Mouse (Mus musculus) forebrain, embryonic 14.5 days (tissue): ENCODE measurements around the gene Dpep1. TPM values are rescaled to one million over a fixed set of nuclear protein-coding genes. Genes with fewer than 3 reads are reported as not detected.

Experiments
- ATAC-seq: fragments of 200-750 bp; cut with Nextera tagmentation; 2 replicates; pipeline ENCODE4 v1.8.0; 2017; ENCODE audit warnings: mild to moderate bottlenecking, moderate library complexity
- DNase-seq: peaks from one replicate; pipeline ENCODE4 v3.0.0-alpha.2; 2015; ENCODE audit warnings: low spot score
- H3K27ac ChIP-seq: fragments of 300-500 bp; sonication (generic); 2 replicates; pipeline ENCODE4 v1.5.1; 2014; ENCODE audit warnings: low read depth, mild to moderate bottlenecking, control low read depth, low read length, moderate library complexity
- H3K27me3 ChIP-seq: fragments of 300-500 bp; sonication (generic); replicated peaks from 2 replicates; pipeline ENCODE4 v1.6.1; 2014; ENCODE audit warnings: low read length, control low read depth, mixed read lengths; ENCODE audit not compliant: control insufficient read depth, insufficient read depth
- H3K36me3 ChIP-seq: fragments of 300-500 bp; sonication (generic); 2 replicates; pipeline ENCODE4 v1.6.1; 2014; ENCODE audit warnings: low read length, control low read depth; ENCODE audit not compliant: control insufficient read depth, insufficient read depth
- H3K4me1 ChIP-seq: fragments of 300-500 bp; sonication (generic); 2 replicates; pipeline ENCODE4 v1.6.1; 2014; ENCODE audit warnings: antibody characterized with exemption, low read length, control low read depth; ENCODE audit not compliant: control insufficient read depth, insufficient read depth
- H3K4me2 ChIP-seq: fragments of 300-500 bp; sonication (generic); 2 replicates; pipeline ENCODE4 v1.6.1; 2014; ENCODE audit warnings: mild to moderate bottlenecking, control low read depth, low read length
- H3K4me3 ChIP-seq: fragments of 300-500 bp; sonication (generic); 2 replicates; pipeline ENCODE4 v1.5.1; 2014; ENCODE audit warnings: low read depth, low read length, control low read depth
- H3K9ac ChIP-seq: fragments of 300-500 bp; sonication (generic); 2 replicates; pipeline ENCODE4 v1.6.1; 2014; ENCODE audit warnings: mild to moderate bottlenecking, low read length, control low read depth, moderate library complexity
- H3K9me3 ChIP-seq: fragments of 300-500 bp; sonication (generic); replicated peaks from 2 replicates; pipeline ENCODE4 v1.6.1; 2016; ENCODE audit warnings: low read length, control low read depth, mixed read lengths; ENCODE audit not compliant: control insufficient read depth
- WGBS: fragments of 180-500 bp; shearing (Covaris S2); extraction: QIAGEN DNeasy Blood & Tissue Kit; methylation state at CpG from one replicate; pipeline ENCODE4 v1.1.7; 2014; 5-methylcytosine and 5-hydroxymethylcytosine counted together
- polyA plus RNA-seq: library from polyadenylated mRNA; unstranded; fragments of >200 nt; fragmentation: Nextera tagmentation; extraction: Ambion mirVana; gene quantifications from 2 replicates; pipeline ENCODE4 v1.2.1, GENCODE M21; 2014

Gene Dpep1
- polyA plus RNA-seq, 1 experiment from 2014 or later = not detected

DNA sequence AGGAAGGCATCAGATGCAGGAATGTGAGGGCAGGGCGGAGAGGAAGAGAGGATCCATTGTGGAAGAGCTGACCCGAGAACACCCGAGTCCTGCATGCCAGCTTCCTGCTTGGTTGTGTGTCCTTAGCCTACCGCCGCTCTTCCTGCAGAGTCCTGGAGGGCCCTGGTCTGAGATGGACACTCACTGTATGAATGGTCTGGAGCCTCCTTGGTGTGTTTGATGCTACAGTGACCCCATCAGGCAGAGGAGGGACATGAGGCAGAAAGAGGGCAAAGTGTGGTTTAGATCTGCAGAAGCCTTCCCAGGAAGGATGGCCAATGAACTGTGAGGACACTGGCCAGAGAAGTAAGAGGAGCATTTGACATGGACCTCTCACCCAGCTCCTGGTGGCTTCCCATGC, 30.9 kb upstream of the Dpep1 start:
- Histone ChIP-seq H3K4me2 (no peak overlapping the region), H3K27ac (no peak overlapping the region), H3K9me3 (no peaks in the 10 kb centered on the region), H3K4me3 (no peak overlapping the region), H3K27me3 (no peaks in the 10 kb centered on the region), H3K9ac (no peak overlapping the region), H3K4me1 (no peaks in the 10 kb centered on the region), H3K36me3 (no peaks in the 10 kb centered on the region)
- ATAC-seq (no peak), DNase-seq (no peak)
- 87% methylated on average over 5 of the region's 5 CpGs for WGBS

DNA sequence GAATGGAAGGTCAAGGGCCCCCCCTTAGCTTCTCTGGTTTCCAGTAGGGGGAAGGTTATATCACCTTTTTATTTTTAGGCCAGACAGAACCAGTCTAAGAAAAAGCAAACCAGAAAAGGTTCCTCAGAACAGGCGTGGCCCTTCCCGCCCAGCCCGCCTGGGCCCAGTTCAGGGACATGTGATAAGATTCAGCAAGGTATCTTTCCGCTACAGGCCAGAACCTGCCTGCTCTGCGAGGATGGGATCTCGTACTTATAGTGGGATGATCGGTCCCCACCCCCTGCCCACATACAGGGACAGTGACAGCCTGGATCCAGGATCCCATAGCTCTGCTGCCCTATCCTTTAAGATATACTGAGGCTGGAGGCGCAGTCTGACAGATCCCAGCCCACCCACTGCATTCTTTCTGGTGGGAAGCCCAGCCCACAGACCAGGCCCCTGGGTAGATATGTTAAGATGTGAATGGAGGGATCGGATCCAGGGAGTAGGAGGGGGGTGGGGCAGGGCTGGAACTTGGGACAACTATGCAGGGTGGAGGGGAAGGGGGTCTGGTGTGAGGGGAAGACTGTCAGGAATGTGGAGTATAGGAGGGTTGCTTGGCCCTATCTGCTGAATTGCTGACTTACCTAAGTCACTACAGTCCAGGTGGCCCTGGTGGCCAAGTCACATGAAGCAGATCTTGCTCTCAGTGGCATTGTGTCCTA, 29.8 kb upstream of the Dpep1 start:
- DNase-seq (no peak), ATAC-seq (no peak)
- WGBS = 82% methylated on average over 9 of the region's 9 CpGs
- Histone ChIP-seq H3K36me3 (no peaks in the 10 kb centered on the region), H3K4me1 (no peaks in the 10 kb centered on the region), H3K27ac (no peak overlapping the region), H3K27me3 (no peaks in the 10 kb centered on the region), H3K9ac (no peak overlapping the region), H3K9me3 (no peaks in the 10 kb centered on the region), H3K4me2 (no peak overlapping the region), H3K4me3 (no peak overlapping the region)

DNA sequence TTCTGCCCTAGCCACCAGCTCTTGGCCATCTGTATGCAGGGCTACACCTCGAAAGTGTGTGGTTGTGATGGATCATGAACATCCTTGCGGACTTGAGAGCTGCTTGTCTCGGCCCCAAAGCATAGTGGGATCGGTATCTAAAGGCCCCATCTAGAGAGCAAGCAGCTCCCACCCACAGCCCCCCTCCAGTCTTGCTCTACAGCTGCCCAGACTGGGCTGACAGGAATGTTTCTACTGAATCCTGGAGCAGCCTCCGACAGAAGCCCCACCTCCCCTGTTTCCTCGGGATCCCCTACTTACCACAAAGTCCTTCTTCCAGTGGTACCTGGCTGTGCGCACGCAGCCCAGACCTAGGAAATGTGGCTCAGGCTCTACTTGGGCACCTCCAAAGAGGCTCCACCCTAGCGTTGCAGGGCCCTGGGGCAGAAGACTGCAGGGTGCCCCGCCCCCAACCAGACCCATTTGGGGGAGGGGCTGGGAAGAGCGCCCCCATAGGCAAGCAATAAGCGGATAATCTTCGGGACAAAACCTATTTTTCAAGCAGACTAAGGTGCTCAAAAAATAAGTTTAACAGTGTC, 28.1 kb upstream of the Dpep1 start, which contains the start of gene Sult5a1:
Sult5a1 (minus strand) TSS at position 428 of the 578 bp plus-strand sequence.
- Histone ChIP-seq H3K27ac (no peak within 1 kb of the TSS), H3K4me1 (no peaks in the 10 kb centered on the region), H3K9me3 (no peaks in the 10 kb centered on the region), H3K36me3 (no peaks in the 10 kb centered on the region), H3K4me2 (no peak within 1 kb of the TSS), H3K4me3 (no peak within 1 kb of the TSS), H3K27me3 (no peaks in the 10 kb centered on the region), H3K9ac (no peak within 1 kb of the TSS)
- no peak for DNase-seq
- no peak for ATAC-seq
- WGBS = 31% methylated on average over 13 of the region's 13 CpGs

DNA sequence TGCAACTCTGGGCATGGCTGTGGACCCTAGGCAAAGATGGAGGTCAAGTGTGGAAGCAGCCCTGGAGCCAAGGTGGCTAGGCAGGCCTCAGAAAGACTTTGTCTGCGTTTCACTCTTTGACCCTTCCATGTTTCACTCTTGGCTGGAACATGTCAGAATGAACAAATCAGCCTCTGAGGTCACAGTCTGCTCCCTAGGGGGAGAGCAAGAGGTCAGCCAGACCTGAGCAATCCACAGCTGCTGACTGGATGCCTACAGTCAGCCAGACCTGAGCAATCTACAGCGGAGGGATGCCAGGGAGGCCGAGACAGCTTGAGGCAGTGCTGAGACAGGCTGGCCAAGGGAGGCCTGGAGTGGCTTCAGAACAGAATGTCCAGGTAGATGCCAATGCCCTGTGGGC, 4.7 kb upstream of the Dpep1 start:
- Histone ChIP-seq H3K4me3 (no peak overlapping the region), H3K27me3 (no peaks in the 10 kb centered on the region), H3K4me1 (no peaks in the 10 kb centered on the region), H3K9me3 (0 out of 2 replicates have a peak, but pooled peaks cover 3% of the 10 kb centered on the region), H3K9ac (no peak overlapping the region), H3K36me3 (no peaks in the 10 kb centered on the region), H3K4me2 (no peak overlapping the region), H3K27ac (no peak overlapping the region)
- ATAC-seq (no peak), DNase-seq (no peak)
- 82% methylated on average over 3 of the region's 3 CpGs for WGBS

DNA sequence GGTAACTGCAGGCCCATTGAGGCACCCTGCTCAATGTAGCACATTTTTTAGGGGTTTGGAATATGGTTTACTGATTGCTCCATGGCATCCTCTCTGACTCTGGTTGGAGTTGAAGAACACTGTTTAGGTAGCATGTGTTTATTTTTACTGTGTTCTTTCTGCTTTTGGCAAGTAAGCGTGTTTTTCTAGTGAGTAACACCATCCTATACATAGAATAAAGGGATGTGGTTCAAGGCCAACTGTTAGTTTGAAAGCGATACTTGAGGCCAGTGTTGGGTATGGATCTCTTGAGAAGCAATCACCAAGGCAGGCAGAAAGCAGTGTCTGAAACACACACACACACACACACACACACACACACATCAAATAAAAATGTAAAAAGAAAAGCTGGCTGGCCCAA, 2.0 kb downstream of the Dpep1 start:
- Histone ChIP-seq H3K36me3 (no peaks in the 10 kb centered on the region), H3K4me1 (no peaks in the 10 kb centered on the region), H3K9ac (no peak overlapping the region), H3K27ac (no peak overlapping the region), H3K4me2 (no peak overlapping the region), H3K4me3 (no peak overlapping the region), H3K9me3 (no peaks in the 10 kb centered on the region), H3K27me3 (no peaks in the 10 kb centered on the region)
- WGBS = 86% methylated on average over 2 of the region's 2 CpGs
- ATAC-seq (no peak), DNase-seq (no peak)

DNA sequence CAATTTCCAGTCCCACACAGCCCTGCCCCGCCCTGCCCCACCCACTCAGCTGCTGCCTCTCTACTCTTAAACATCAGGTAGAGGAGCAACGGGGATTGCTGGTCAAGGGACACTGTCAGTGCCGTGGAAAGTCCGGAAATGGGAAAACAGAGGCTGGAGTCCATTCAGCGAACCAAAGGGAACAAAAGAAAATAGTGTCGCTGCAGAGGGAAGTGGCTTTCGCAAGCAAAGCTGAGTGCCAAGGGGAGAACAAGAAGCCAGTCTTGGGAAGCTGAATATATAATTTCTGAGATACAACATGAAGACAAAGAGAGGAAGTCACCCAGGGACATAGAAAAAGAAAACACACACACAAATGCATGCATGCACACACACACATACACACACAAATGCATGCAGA, 2.8 kb downstream of the Dpep1 start:
- H3K27ac ChIP-seq = no peak overlapping the region
- no peak overlapping the region for H3K9ac ChIP-seq
- no peak for DNase-seq
- 83% methylated on average over 7 of the region's 7 CpGs for WGBS
- H3K4me1 ChIP-seq = no peaks in the 10 kb centered on the region
- H3K27me3 ChIP-seq = no peaks in the 10 kb centered on the region
- no peak for ATAC-seq
- H3K4me3 ChIP-seq = no peak overlapping the region
- no peak overlapping the region for H3K4me2 ChIP-seq
- H3K9me3 ChIP-seq = no peaks in the 10 kb centered on the region
- H3K36me3 ChIP-seq = no peaks in the 10 kb centered on the region

DNA sequence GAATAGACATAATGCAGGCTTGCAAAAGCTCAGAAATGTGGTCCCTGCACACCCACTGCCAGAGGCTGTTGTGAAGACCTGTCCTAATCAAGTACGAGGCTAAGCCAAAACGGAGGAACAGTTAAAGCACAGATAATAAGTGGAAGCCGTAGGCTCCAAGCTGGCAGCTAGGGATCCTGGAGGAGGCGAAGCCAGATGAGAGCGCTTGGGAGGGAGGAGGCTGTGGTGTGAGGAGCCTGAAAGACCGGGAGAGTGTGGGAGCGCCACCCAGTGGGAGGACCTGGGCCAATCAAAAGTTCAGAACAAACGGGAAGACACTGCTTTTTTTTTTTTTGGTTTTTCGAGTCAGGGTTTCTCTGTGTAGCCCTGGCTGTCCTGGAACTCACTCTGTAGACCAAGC, 4.6 kb downstream of the Dpep1 start:
- Histone ChIP-seq H3K4me3 (no peak overlapping the region), H3K4me2 (no peak overlapping the region), H3K9ac (no peak overlapping the region), H3K36me3 (no peaks in the 10 kb centered on the region), H3K27ac (no peak overlapping the region), H3K9me3 (no peaks in the 10 kb centered on the region), H3K27me3 (no peaks in the 10 kb centered on the region), H3K4me1 (no peaks in the 10 kb centered on the region)
- under 1% methylated on average over 9 of the region's 9 CpGs for WGBS
- ATAC-seq = no peak
- peak; percentile 83 for DNase-seq

DNA sequence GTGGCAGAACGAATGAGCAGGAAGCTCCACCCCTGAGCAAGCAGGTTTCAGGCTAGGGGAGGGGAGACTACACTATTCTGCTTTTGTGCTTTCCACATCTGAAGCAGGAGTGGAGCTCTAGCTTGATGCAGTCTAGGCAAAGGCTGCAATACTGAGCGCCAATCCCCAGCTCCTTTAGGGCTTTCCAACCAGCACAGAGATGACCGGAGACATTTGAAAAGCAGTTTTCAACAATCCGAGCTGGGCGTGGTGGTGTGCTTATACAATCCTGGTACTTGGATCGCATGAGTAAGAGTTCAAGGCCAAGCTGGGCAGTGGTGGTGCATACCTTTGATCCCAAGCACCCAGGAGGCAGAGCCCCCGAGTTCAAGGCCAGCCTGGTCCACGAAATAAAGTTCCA, 5.9 kb downstream of the Dpep1 start:
- H3K9ac ChIP-seq = no peak overlapping the region
- no peaks in the 10 kb centered on the region for H3K4me1 ChIP-seq
- WGBS = 69% methylated on average over 7 of the region's 8 CpGs
- no peak overlapping the region for H3K4me2 ChIP-seq
- ATAC-seq = no peak
- DNase-seq = no peak
- no peaks in the 10 kb centered on the region for H3K9me3 ChIP-seq
- H3K36me3 ChIP-seq = no peaks in the 10 kb centered on the region
- no peak overlapping the region for H3K4me3 ChIP-seq
- H3K27ac ChIP-seq = no peak overlapping the region
- no peaks in the 10 kb centered on the region for H3K27me3 ChIP-seq

DNA sequence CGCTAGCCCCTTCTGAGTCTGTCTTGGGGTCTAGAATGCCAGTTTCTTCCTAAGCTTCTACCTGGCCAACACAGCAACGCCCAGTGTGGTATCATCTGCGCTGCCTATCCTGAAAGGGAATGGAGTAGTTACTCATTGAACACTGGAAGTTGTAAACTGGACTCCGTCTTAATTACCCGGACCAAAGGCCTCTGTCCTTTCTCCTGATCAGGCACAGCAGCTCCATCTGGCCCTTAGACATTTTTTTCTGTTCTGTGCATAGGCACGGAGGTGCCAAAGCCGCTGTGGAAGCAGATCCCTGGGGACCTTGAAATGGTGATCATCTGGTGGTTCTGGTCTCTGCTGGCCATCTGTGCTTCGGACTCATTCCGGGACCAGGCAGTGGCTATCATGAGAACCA, 7.7 kb downstream of the Dpep1 start:
- DNase-seq (no peak), ATAC-seq (no peak)
- Histone ChIP-seq H3K9me3 (no peaks in the 10 kb centered on the region), H3K9ac (no peak overlapping the region), H3K27ac (no peak overlapping the region), H3K4me1 (no peaks in the 10 kb centered on the region), H3K4me3 (no peak overlapping the region), H3K36me3 (no peaks in the 10 kb centered on the region), H3K4me2 (no peak overlapping the region), H3K27me3 (no peaks in the 10 kb centered on the region)
- WGBS = 88% methylated on average over 9 of the region's 9 CpGs
